Mouse (Mus musculus): Measurements from ENCODE around the gene Gpc2. TPM values are rescaled to one million over a fixed set of nuclear protein-coding genes. Genes with fewer than 3 reads are reported as not detected.

The Gpc2 gene
- polyA plus RNA-seq (2014; fragmentation: Nextera tagmentation; extraction: Ambion mirVana) = 20.8 and 23.9 TPM in 2 replicates

DNA sequence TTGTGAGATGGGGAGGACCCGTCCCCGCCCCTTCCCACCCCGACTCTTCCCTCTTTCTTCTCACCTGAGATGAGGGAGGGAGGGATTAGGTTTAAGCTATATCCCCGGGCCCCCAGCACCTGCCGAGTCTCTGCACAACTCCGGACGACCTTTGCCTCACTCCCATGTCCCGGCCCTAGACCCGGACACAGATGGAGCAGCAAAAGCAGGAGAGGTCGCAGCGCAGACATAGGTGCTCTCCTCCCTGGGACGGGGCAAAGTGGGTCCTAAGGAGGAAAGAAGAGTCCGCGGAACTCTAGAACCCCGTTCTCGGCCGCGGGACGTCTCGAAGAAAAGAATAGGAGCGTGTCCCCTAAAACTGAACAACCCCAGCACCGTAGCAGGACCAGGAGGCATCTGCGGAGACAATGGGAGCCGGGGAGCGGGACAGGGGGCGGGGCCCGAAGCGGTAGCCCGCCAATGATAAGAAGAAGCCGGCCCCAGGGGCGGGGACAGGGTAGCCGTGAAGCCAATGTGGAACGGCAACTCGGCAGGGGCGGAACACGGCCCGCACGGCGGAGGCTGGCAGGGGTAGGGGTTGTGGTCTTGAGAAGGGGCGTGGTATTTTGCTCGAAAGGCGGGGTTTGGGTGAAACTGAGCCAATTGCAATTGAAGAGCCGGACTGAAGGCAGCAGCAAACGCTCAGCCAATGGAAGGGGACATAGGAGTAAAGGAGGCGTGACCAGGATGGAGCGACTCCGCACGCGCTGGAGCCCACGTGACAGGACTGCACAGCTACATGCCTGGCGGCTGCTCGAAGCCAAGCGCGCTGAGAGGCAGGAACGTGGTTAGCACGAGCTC is at the start of gene Gpc2, which contains the start of the genes Gm43720 and Stag3:
Gene Gpc2 (minus strand): TSS at position 421 of the 840 bp plus-strand sequence.
Gene Gm43720 (minus strand): TSS at position 374 of the 840 bp plus-strand sequence.
Gene Stag3 (plus strand): TSS at position 656 of the 840 bp plus-strand sequence.
- ATAC-seq (ENCODE audit: low FRiP score) = peak; percentile 98
- Histone ChIP-seq H3K9ac (ENCODE audit: low read depth, low read length) (peak within 1 kb of the TSS; percentile 94), H3K27ac (ENCODE audit: low read depth, low read length) (peak within 1 kb of the TSS; percentile 77), H3K36me3 (ENCODE audit: control insufficient read depth, insufficient read depth, low read length) (no peaks in the 10 kb centered on the region), H3K4me3 (ENCODE audit: low read depth, low read length) (peak within 1 kb of the TSS; percentile 72), H3K27me3 (ENCODE audit: control insufficient read depth, insufficient read depth, low read length) (no peaks in the 10 kb centered on the region), H3K4me2 (replicated peaks; ENCODE audit: low read depth, low read length) (peak within 1 kb of the TSS; percentile 69), H3K9me3 (ENCODE audit: control insufficient read depth, low read length) (no peaks in the 10 kb centered on the region), H3K4me1 (replicated peaks; ENCODE audit: control insufficient read depth, insufficient read depth, low read length) (peaks cover 30% of the 10 kb centered on the region)
- under 1% methylated on average over 56 of the region's 56 CpGs for WGBS
- DNase-seq (ENCODE audit: low spot score) = peak; percentile 98

- DNase-seq (ENCODE audit: low spot score) (no peak), ATAC-seq (ENCODE audit: low FRiP score) (no peak)
- no peak overlapping the region for H3K9ac ChIP-seq (ENCODE audit: low read depth, low read length)
- 89% methylated on average over 3 of the region's 3 CpGs for WGBS
- H3K27me3 ChIP-seq (ENCODE audit: control insufficient read depth, insufficient read depth, low read length) = no peaks in the 10 kb centered on the region
- no peak overlapping the region for H3K27ac ChIP-seq (ENCODE audit: low read depth, low read length)
- H3K9me3 ChIP-seq (ENCODE audit: control insufficient read depth, low read length) = no peaks in the 10 kb centered on the region
- no peaks in the 10 kb centered on the region for H3K36me3 ChIP-seq (ENCODE audit: control insufficient read depth, insufficient read depth, low read length)
- no peak overlapping the region for H3K4me2 ChIP-seq (replicated peaks; ENCODE audit: low read depth, low read length)
- no peak overlapping the region for H3K4me3 ChIP-seq (ENCODE audit: low read depth, low read length)
- no peaks in the 10 kb centered on the region for H3K4me1 ChIP-seq (replicated peaks; ENCODE audit: control insufficient read depth, insufficient read depth, low read length)
Observed at GRCm38 (mm10) chr5:138312795-138313194, 33.0 kb upstream of the Gpc2 start.

DNA sequence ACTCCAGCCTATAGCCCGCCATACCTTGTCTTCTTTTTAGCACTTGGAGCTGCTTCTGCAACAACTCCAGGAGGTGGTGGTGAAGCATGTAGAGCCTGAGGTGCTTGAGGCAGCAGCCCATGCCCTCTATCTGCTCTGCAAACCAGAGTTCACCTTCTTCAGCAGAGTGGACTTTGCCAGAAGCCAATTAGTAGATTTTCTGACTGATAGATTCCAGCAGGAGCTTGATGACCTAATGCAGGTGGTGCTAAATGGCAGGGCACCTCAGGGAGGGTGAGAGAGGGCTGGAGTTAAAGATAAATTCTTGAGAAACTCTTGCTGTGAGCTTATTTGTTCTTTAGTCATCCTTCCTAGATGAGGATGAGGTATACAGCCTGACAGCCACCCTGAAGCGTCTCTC is 19.8 kb upstream of the Gpc2 start:
- H3K27me3 ChIP-seq (ENCODE audit: control insufficient read depth, insufficient read depth, low read length) = no peaks in the 10 kb centered on the region
- H3K4me2 ChIP-seq (replicated peaks; ENCODE audit: low read depth, low read length) = no peak overlapping the region
- no peak overlapping the region for H3K4me3 ChIP-seq (ENCODE audit: low read depth, low read length)
- no peaks in the 10 kb centered on the region for H3K36me3 ChIP-seq (ENCODE audit: control insufficient read depth, insufficient read depth, low read length)
- ATAC-seq (ENCODE audit: low FRiP score) = no peak
- 98% methylated on average over 2 of the region's 2 CpGs for WGBS
- H3K9me3 ChIP-seq (ENCODE audit: control insufficient read depth, low read length) = no peaks in the 10 kb centered on the region
- H3K9ac ChIP-seq (ENCODE audit: low read depth, low read length) = no peak overlapping the region
- no peak overlapping the region for H3K27ac ChIP-seq (ENCODE audit: low read depth, low read length)
- no peaks in the 10 kb centered on the region for H3K4me1 ChIP-seq (replicated peaks; ENCODE audit: control insufficient read depth, insufficient read depth, low read length)
- DNase-seq (ENCODE audit: low spot score) = no peak

DNA sequence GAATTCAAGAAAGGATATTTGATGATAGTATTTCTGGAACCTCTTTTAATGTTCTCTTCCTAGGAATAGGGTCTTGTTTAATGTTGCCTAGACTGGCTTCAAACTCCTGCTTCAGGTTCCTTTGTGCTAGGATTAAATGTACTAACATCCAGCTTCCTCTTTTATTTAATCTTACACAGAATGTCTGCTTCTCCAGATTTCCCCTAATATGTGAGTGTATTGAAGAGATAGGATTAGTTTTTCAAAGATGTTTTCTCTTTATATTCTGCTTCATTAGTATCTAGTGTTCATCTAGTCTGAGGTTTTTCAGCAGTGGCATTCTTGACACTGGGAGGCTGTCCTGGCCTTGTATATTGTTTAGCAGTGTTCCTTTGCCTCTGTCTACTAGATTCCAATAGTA is 14.4 kb upstream of the Gpc2 start:
- DNase-seq (ENCODE audit: low spot score) = no peak
- no peaks in the 10 kb centered on the region for H3K9me3 ChIP-seq (ENCODE audit: control insufficient read depth, low read length)
- no peaks in the 10 kb centered on the region for H3K36me3 ChIP-seq (ENCODE audit: control insufficient read depth, insufficient read depth, low read length)
- H3K27me3 ChIP-seq (ENCODE audit: control insufficient read depth, insufficient read depth, low read length) = no peaks in the 10 kb centered on the region
- H3K4me2 ChIP-seq (replicated peaks; ENCODE audit: low read depth, low read length) = no peak overlapping the region
- no peak overlapping the region for H3K9ac ChIP-seq (ENCODE audit: low read depth, low read length)
- ATAC-seq (ENCODE audit: low FRiP score) = no peak
- H3K27ac ChIP-seq (ENCODE audit: low read depth, low read length) = no peak overlapping the region
- no peaks in the 10 kb centered on the region for H3K4me1 ChIP-seq (replicated peaks; ENCODE audit: control insufficient read depth, insufficient read depth, low read length)
- no peak overlapping the region for H3K4me3 ChIP-seq (ENCODE audit: low read depth, low read length)

GRCm38 (mm10) chr5:138291638-138292037 is 11.8 kb upstream of the Gpc2 start:
- H3K27ac ChIP-seq (ENCODE audit: low read depth, low read length) = no peak overlapping the region
- no peak for DNase-seq (ENCODE audit: low spot score)
- no peaks in the 10 kb centered on the region for H3K9me3 ChIP-seq (ENCODE audit: control insufficient read depth, low read length)
- 87% methylated on average over 1 of the region's 1 CpGs for WGBS
- no peaks in the 10 kb centered on the region for H3K36me3 ChIP-seq (ENCODE audit: control insufficient read depth, insufficient read depth, low read length)
- H3K4me3 ChIP-seq (ENCODE audit: low read depth, low read length) = no peak overlapping the region
- no peaks in the 10 kb centered on the region for H3K27me3 ChIP-seq (ENCODE audit: control insufficient read depth, insufficient read depth, low read length)
- H3K4me1 ChIP-seq (replicated peaks; ENCODE audit: control insufficient read depth, insufficient read depth, low read length) = no peaks in the 10 kb centered on the region
- no peak overlapping the region for H3K9ac ChIP-seq (ENCODE audit: low read depth, low read length)
- no peak for ATAC-seq (ENCODE audit: low FRiP score)
- no peak overlapping the region for H3K4me2 ChIP-seq (replicated peaks; ENCODE audit: low read depth, low read length)

DNA sequence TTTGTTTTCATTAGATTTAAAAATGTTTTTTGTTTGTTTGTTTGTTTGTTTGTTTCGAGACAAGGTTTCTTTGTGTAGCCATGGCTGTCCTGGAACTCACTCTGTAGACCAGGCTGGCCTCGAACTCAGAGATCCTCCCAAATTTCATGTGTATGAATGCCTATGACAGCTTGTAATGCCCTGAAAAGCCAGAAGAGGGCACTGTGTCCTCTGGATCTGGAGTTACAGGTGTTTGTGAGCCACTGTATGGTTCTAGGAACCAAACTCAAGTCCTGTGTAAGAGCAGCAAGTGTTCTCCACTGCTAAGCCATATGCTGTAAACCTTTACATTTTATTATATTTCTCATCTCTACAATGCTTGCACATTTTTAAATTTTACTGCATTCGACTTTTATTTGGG is 8.1 kb upstream of the Gpc2 start:
- DNase-seq (ENCODE audit: low spot score) = no peak
- H3K27me3 ChIP-seq (ENCODE audit: control insufficient read depth, insufficient read depth, low read length) = no peaks in the 10 kb centered on the region
- WGBS = 73% methylated on average over 3 of the region's 3 CpGs
- H3K4me1 ChIP-seq (replicated peaks; ENCODE audit: control insufficient read depth, insufficient read depth, low read length) = no peaks in the 10 kb centered on the region
- no peak overlapping the region for H3K9ac ChIP-seq (ENCODE audit: low read depth, low read length)
- no peak for ATAC-seq (ENCODE audit: low FRiP score)
- H3K9me3 ChIP-seq (ENCODE audit: control insufficient read depth, low read length) = no peaks in the 10 kb centered on the region
- no peak overlapping the region for H3K27ac ChIP-seq (ENCODE audit: low read depth, low read length)
- H3K4me3 ChIP-seq (ENCODE audit: low read depth, low read length) = no peak overlapping the region
- no peaks in the 10 kb centered on the region for H3K36me3 ChIP-seq (ENCODE audit: control insufficient read depth, insufficient read depth, low read length)
- no peak overlapping the region for H3K4me2 ChIP-seq (replicated peaks; ENCODE audit: low read depth, low read length)

DNA sequence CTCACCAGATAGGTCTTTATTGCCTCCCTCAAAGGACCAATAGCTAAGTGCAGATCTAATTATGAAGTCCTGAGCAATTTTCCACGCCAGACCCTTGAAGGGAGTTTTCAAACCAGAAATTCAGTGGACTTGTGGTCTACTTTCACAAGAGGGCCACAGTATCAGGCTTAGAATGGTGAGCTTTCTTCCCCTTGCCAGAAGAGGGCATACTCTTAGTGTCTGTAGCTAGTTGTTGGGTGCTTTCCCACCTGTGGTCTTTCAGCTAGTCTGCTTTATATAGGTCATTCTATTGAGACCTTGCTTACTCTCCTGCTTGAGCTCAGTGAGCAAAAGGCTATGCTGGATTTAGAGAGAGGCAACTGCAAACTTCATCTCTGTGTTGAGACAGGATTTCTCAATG is 3.7 kb upstream of the Gpc2 start:
- WGBS = 65% methylated on average over 1 of the region's 1 CpGs
- ATAC-seq (ENCODE audit: low FRiP score) (no peak), DNase-seq (ENCODE audit: low spot score) (no peak)
- H3K36me3 ChIP-seq (ENCODE audit: control insufficient read depth, insufficient read depth, low read length) = no peaks in the 10 kb centered on the region
- no peaks in the 10 kb centered on the region for H3K9me3 ChIP-seq (ENCODE audit: control insufficient read depth, low read length)
- no peak overlapping the region for H3K9ac ChIP-seq (ENCODE audit: low read depth, low read length)
- no peak overlapping the region for H3K4me3 ChIP-seq (ENCODE audit: low read depth, low read length)
- H3K27ac ChIP-seq (ENCODE audit: low read depth, low read length) = no peak overlapping the region
- H3K4me1 ChIP-seq (replicated peaks; ENCODE audit: control insufficient read depth, insufficient read depth, low read length) = no peaks in the 10 kb centered on the region; the same call in 1 of the 2 replicates
- no peak overlapping the region for H3K4me2 ChIP-seq (replicated peaks; ENCODE audit: low read depth, low read length)
- no peaks in the 10 kb centered on the region for H3K27me3 ChIP-seq (ENCODE audit: control insufficient read depth, insufficient read depth, low read length)

DNA sequence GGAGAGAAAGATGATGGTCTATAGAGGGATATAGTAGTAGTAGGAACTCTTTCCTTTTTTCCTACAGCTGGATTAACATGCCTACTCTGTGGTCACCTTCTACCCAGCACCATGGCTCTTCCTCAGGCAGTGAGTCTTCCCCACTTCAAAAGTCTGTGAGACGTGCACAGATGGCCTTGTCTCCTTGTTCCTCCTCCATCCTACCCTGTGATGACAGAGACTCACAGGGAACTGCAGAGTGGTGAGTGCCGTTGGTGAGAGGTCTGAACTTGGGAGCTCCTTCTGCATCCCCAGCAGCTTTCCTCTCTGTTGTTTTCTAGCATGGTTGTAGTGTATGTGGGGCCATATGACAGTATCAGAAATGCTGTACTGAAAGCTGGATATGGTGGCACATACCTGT is 2.0 kb upstream of the Gpc2 start:
- Histone ChIP-seq H3K27me3 (ENCODE audit: control insufficient read depth, insufficient read depth, low read length) (no peaks in the 10 kb centered on the region), H3K27ac (ENCODE audit: low read depth, low read length) (no peak overlapping the region), H3K4me2 (replicated peaks; ENCODE audit: low read depth, low read length) (no peak overlapping the region), H3K36me3 (ENCODE audit: control insufficient read depth, insufficient read depth, low read length) (no peaks in the 10 kb centered on the region), H3K4me1 (replicated peaks; ENCODE audit: control insufficient read depth, insufficient read depth, low read length) (peaks cover 13% of the 10 kb centered on the region), H3K9me3 (ENCODE audit: control insufficient read depth, low read length) (no peaks in the 10 kb centered on the region), H3K4me3 (ENCODE audit: low read depth, low read length) (no peak overlapping the region), H3K9ac (ENCODE audit: low read depth, low read length) (no peak overlapping the region)
- DNase-seq (ENCODE audit: low spot score) (no peak), ATAC-seq (ENCODE audit: low FRiP score) (no peak)
- WGBS = 83% methylated on average over 2 of the region's 2 CpGs

DNA sequence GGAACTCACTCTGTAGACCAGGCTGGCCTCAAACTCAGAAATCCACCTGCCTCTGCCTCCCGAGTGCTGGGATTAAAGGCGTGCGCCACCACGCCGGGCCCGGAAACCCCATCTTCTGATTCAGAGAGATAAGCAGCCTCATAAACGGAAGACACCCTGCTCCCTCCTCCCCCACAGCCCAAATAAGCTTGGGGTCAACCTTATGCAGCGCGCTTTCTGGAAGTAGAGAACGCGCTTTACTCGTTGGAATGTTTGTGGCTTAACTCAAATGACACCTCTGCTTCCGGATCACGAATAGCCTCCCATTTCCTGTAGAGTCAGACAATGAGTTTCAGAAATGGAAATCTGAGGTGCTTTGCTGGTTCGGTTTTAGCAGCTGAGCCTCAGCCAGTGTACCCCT is 1.0 kb upstream of the Gpc2 start:
- no peak overlapping the region for H3K27ac ChIP-seq (ENCODE audit: low read depth, low read length)
- no peaks in the 10 kb centered on the region for H3K36me3 ChIP-seq (ENCODE audit: control insufficient read depth, insufficient read depth, low read length)
- no peak overlapping the region; the same call in 1 of the 2 replicates for H3K4me3 ChIP-seq (ENCODE audit: low read depth, low read length)
- H3K4me1 ChIP-seq (replicated peaks; ENCODE audit: control insufficient read depth, insufficient read depth, low read length) = peaks cover 22% of the 10 kb centered on the region
- ATAC-seq (ENCODE audit: low FRiP score) (no peak), DNase-seq (ENCODE audit: low spot score) (no peak)
- no peak overlapping the region for H3K4me2 ChIP-seq (replicated peaks; ENCODE audit: low read depth, low read length)
- no peak overlapping the region for H3K9ac ChIP-seq (ENCODE audit: low read depth, low read length)
- no peaks in the 10 kb centered on the region for H3K9me3 ChIP-seq (ENCODE audit: control insufficient read depth, low read length)
- WGBS = 92% methylated on average over 15 of the region's 15 CpGs
- H3K27me3 ChIP-seq (ENCODE audit: control insufficient read depth, insufficient read depth, low read length) = no peaks in the 10 kb centered on the region
